Mouse (Mus musculus): ENCODE results near the gene Agbl4. TPM values are rescaled to one million over a fixed set of nuclear protein-coding genes. Genes with fewer than 3 reads are reported as not detected.

Gene Agbl4
- polyA plus RNA-seq, 1 experiment from 2014 or later, result 0.21 TPM

DNA sequence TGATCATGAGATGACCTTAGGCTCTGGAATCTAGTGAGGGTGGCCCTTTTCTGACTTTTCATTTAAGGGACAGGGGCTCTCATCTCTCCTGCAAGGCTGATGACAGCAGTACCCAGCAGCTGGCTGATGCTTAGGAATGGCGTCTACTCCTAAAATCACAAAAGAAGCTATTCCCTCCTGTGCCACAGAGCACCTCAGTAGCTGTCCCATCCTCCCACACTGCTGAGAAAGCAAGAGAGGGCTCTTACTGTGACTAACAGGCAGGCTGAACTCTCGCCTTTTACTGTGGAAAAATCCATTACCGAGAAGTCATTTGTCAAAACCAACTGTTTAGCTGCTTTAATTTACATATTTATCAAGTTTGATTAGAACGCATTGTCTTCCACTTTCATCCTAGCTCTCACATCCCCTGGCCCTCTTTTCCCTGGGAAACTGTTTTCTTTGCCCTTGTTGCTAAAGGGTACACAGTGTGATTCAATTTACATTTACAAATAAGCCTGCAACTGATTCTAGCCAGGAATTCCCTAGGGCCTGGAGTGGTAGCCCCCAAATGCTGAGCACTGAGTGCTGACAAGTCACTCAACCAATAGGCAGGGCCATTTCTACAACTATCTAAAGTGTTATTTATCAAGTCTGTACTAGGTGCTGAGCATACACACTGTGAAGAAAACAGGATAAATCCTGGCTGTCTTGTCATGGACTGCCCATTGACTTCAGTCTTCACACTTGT is 1119.8 kb downstream of the Agbl4 start:
- Histone ChIP-seq H3K27me3 (ENCODE audit: control insufficient read depth, insufficient read depth, low read length) (no peaks in the 10 kb centered on the region), H3K4me3 (replicated peaks; ENCODE audit: low read length) (no peak overlapping the region), H3K4me1 (ENCODE audit: control insufficient read depth, insufficient read depth, low read length) (no peaks in the 10 kb centered on the region; the same call in 1 of the 2 replicates), H3K27ac (ENCODE audit: low read length) (no peak overlapping the region), H3K9ac (ENCODE audit: low read length) (no peak overlapping the region), H3K9me3 (replicated peaks; ENCODE audit: control insufficient read depth, low read length) (no peaks in the 10 kb centered on the region), H3K36me3 (ENCODE audit: control insufficient read depth, insufficient read depth, low read length) (no peaks in the 10 kb centered on the region), H3K4me2 (ENCODE audit: low read depth, low read length) (no peak overlapping the region)
- no peak for ATAC-seq (ENCODE audit: insufficient read depth, low FRiP score)
- 44% methylated on average over 4 of the region's 4 CpGs for WGBS

- WGBS, result 92% methylated on average over 4 of the region's 4 CpGs
- Histone ChIP-seq H3K9me3 (replicated peaks; ENCODE audit: control insufficient read depth, low read length) (no peaks in the 10 kb centered on the region), H3K4me2 (ENCODE audit: low read depth, low read length) (no peak overlapping the region), H3K27me3 (ENCODE audit: control insufficient read depth, insufficient read depth, low read length) (no peaks in the 10 kb centered on the region), H3K4me1 (ENCODE audit: control insufficient read depth, insufficient read depth, low read length) (no peaks in the 10 kb centered on the region; the same call in 1 of the 2 replicates), H3K9ac (ENCODE audit: low read length) (no peak overlapping the region), H3K27ac (ENCODE audit: low read length) (no peak overlapping the region), H3K36me3 (ENCODE audit: control insufficient read depth, insufficient read depth, low read length) (no peaks in the 10 kb centered on the region), H3K4me3 (replicated peaks; ENCODE audit: low read length) (no peak overlapping the region)
- ATAC-seq (ENCODE audit: insufficient read depth, low FRiP score), result no peak
Observed at GRCm38 (mm10) chr4:111518191-111518590, 1120.7 kb downstream of the Agbl4 start.

- ATAC-seq (ENCODE audit: insufficient read depth, low FRiP score), result no peak
- Histone ChIP-seq H3K9ac (ENCODE audit: low read length) (no peak overlapping the region), H3K27ac (ENCODE audit: low read length) (no peak overlapping the region), H3K4me1 (ENCODE audit: control insufficient read depth, insufficient read depth, low read length) (no peaks in the 10 kb centered on the region; the same call in 1 of the 2 replicates), H3K36me3 (ENCODE audit: control insufficient read depth, insufficient read depth, low read length) (no peaks in the 10 kb centered on the region), H3K4me3 (replicated peaks; ENCODE audit: low read length) (no peak overlapping the region), H3K27me3 (ENCODE audit: control insufficient read depth, insufficient read depth, low read length) (no peaks in the 10 kb centered on the region), H3K9me3 (replicated peaks; ENCODE audit: control insufficient read depth, low read length) (no peaks in the 10 kb centered on the region), H3K4me2 (ENCODE audit: low read depth, low read length) (no peak overlapping the region)
- 56% methylated on average over 3 of the region's 3 CpGs for WGBS
Observed at GRCm38 (mm10) chr4:111519267-111519666, 1121.8 kb downstream of the Agbl4 start.

DNA sequence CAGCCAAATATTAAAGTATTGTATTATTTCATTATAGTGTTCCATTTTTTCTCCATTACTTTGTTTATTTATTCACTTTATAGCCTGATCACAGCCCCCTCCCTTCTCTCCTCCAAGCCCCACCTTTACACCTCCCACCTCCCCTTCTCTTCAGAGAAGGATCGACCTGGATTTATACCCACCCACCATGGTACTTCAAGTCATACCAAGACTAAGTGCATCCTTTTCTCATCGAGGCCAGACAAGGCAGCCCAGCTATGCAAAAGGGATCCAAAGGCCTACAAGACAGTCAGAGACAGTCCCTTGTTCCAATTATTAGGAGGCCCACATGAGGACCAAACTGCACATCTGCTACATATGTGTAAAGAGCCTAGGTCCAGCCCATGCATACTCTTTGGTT is 1122.5 kb downstream of the Agbl4 start:
- H3K4me3 ChIP-seq (replicated peaks; ENCODE audit: low read length), result no peak overlapping the region
- H3K9me3 ChIP-seq (replicated peaks; ENCODE audit: control insufficient read depth, low read length), result no peaks in the 10 kb centered on the region
- no peak overlapping the region for H3K9ac ChIP-seq (ENCODE audit: low read length)
- 89% methylated on average over 2 of the region's 2 CpGs for WGBS
- H3K27me3 ChIP-seq (ENCODE audit: control insufficient read depth, insufficient read depth, low read length), result no peaks in the 10 kb centered on the region
- H3K4me2 ChIP-seq (ENCODE audit: low read depth, low read length), result no peak overlapping the region
- H3K4me1 ChIP-seq (ENCODE audit: control insufficient read depth, insufficient read depth, low read length), result no peaks in the 10 kb centered on the region; the same call in 1 of the 2 replicates
- no peak for ATAC-seq (ENCODE audit: insufficient read depth, low FRiP score)
- H3K27ac ChIP-seq (ENCODE audit: low read length), result no peak overlapping the region
- no peaks in the 10 kb centered on the region for H3K36me3 ChIP-seq (ENCODE audit: control insufficient read depth, insufficient read depth, low read length)

DNA sequence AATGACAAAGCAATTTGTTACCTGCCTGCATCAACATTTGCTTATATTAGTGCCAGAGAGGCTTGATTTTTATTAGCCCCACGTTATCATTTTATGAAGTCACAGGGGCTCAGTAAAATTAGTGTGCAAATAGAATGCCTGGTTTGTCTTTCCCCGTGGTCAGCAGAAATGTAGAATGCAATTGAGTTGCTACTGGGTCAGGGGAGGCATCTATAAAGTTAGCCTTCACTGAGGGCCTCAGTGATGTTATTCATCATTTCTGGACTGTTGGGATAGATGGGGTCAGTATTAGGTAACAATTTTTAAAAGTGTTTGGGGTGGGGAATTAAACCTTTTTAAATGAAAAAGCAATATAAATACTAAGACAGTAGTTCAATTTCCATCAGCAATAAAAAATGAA is 1125.5 kb downstream of the Agbl4 start:
- Histone ChIP-seq H3K36me3 (ENCODE audit: control insufficient read depth, insufficient read depth, low read length) (no peaks in the 10 kb centered on the region), H3K27ac (ENCODE audit: low read length) (no peak overlapping the region), H3K9me3 (replicated peaks; ENCODE audit: control insufficient read depth, low read length) (no peaks in the 10 kb centered on the region), H3K27me3 (ENCODE audit: control insufficient read depth, insufficient read depth, low read length) (no peaks in the 10 kb centered on the region), H3K4me1 (ENCODE audit: control insufficient read depth, insufficient read depth, low read length) (no peaks in the 10 kb centered on the region), H3K4me3 (replicated peaks; ENCODE audit: low read length) (no peak overlapping the region), H3K9ac (ENCODE audit: low read length) (no peak overlapping the region), H3K4me2 (ENCODE audit: low read depth, low read length) (no peak overlapping the region)
- no peak for ATAC-seq (ENCODE audit: insufficient read depth, low FRiP score)
- WGBS, result 52% methylated on average over 2 of the region's 2 CpGs

DNA sequence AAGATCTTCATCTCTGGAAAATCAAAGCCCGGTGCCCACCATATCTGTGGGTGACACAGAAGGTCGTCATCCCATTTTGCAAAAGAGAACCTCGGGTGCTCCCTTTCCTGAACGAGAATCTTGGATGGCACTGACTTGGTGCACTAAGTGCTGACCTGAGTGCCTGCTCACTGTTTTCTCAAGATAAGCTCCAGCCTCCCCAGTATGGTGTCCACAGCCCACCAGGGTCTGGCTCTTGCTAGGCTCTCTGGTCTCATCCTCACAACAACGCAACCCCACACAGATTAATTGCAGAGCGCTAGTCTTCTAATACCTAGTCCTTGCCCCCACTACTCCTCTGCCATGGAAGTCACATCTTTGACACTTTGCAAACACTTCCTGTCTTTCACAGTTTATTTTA is 1131.5 kb downstream of the Agbl4 start:
- Histone ChIP-seq H3K4me2 (ENCODE audit: low read depth, low read length) (no peak overlapping the region), H3K9me3 (replicated peaks; ENCODE audit: control insufficient read depth, low read length) (no peaks in the 10 kb centered on the region), H3K27me3 (ENCODE audit: control insufficient read depth, insufficient read depth, low read length) (no peaks in the 10 kb centered on the region), H3K27ac (ENCODE audit: low read length) (no peak overlapping the region), H3K36me3 (ENCODE audit: control insufficient read depth, insufficient read depth, low read length) (no peaks in the 10 kb centered on the region), H3K4me3 (replicated peaks; ENCODE audit: low read length) (no peak overlapping the region), H3K4me1 (ENCODE audit: control insufficient read depth, insufficient read depth, low read length) (no peaks in the 10 kb centered on the region), H3K9ac (ENCODE audit: low read length) (no peak overlapping the region)
- WGBS, result 76% methylated on average over 6 of the region's 6 CpGs
- ATAC-seq (ENCODE audit: insufficient read depth, low FRiP score), result no peak

DNA sequence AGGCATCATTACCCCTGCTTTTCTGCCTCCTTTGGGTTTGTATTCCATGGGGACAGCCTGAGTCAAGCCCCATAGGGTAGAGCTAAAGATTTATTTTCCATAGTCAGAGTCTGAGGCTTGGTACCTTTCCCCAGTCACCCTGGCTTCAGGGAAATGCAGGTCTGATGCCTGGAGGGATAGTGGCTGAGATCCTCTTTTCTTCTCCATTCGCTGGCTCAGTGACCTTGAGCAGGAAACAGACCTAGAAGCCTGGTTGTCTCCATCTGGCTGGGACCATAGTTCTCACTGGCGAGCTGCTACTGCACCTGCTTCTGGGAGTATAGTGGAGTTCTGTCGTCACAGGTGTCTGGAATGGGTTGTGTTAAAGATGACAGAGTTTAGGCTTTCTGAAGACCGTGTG is 1132.5 kb downstream of the Agbl4 start:
- no peak for ATAC-seq (ENCODE audit: insufficient read depth, low FRiP score)
- Histone ChIP-seq H3K4me3 (replicated peaks; ENCODE audit: low read length) (no peak overlapping the region), H3K4me1 (ENCODE audit: control insufficient read depth, insufficient read depth, low read length) (no peaks in the 10 kb centered on the region), H3K36me3 (ENCODE audit: control insufficient read depth, insufficient read depth, low read length) (no peaks in the 10 kb centered on the region), H3K27me3 (ENCODE audit: control insufficient read depth, insufficient read depth, low read length) (no peaks in the 10 kb centered on the region), H3K9me3 (replicated peaks; ENCODE audit: control insufficient read depth, low read length) (no peaks in the 10 kb centered on the region), H3K9ac (ENCODE audit: low read length) (no peak overlapping the region), H3K27ac (ENCODE audit: low read length) (no peak overlapping the region), H3K4me2 (ENCODE audit: low read depth, low read length) (no peak overlapping the region)
- 82% methylated on average over 4 of the region's 4 CpGs for WGBS

DNA sequence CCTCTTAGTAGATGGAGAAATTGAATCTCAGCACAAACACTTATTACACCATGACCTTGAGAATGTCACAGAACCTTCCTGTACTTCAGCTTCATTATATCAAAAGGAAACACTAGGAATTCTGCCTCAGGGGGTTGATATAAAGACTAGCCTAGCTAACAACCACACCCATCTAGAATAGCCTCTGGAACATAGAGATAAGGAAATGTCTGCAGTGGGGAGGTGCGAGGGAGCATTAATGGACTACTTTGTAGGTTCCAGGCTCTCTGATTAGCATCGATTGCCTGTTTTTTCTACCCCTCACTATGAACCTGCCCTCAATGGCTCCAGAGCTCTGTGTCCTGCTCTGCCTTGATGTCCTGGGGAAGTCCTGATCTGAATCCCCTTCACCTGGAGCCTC is 1133.1 kb downstream of the Agbl4 start:
- WGBS, result 64% methylated on average over 2 of the region's 2 CpGs
- Histone ChIP-seq H3K36me3 (ENCODE audit: control insufficient read depth, insufficient read depth, low read length) (no peaks in the 10 kb centered on the region), H3K4me2 (ENCODE audit: low read depth, low read length) (no peak overlapping the region), H3K4me1 (ENCODE audit: control insufficient read depth, insufficient read depth, low read length) (no peaks in the 10 kb centered on the region), H3K27me3 (ENCODE audit: control insufficient read depth, insufficient read depth, low read length) (no peaks in the 10 kb centered on the region), H3K9me3 (replicated peaks; ENCODE audit: control insufficient read depth, low read length) (no peaks in the 10 kb centered on the region), H3K27ac (ENCODE audit: low read length) (no peak overlapping the region), H3K9ac (ENCODE audit: low read length) (no peak overlapping the region), H3K4me3 (replicated peaks; ENCODE audit: low read length) (no peak overlapping the region)
- no peak for ATAC-seq (ENCODE audit: insufficient read depth, low FRiP score)

GRCm38 (mm10) chr4:111544684-111545083 is 1147.2 kb downstream of the Agbl4 start:
- no peaks in the 10 kb centered on the region for H3K4me1 ChIP-seq (ENCODE audit: control insufficient read depth, insufficient read depth, low read length)
- H3K36me3 ChIP-seq (ENCODE audit: control insufficient read depth, insufficient read depth, low read length), result no peaks in the 10 kb centered on the region
- no peak overlapping the region for H3K4me2 ChIP-seq (ENCODE audit: low read depth, low read length)
- no peaks in the 10 kb centered on the region for H3K9me3 ChIP-seq (replicated peaks; ENCODE audit: control insufficient read depth, low read length)
- no peak overlapping the region for H3K9ac ChIP-seq (ENCODE audit: low read length)
- ATAC-seq (ENCODE audit: insufficient read depth, low FRiP score), result no peak
- 76% methylated on average over 2 of the region's 2 CpGs for WGBS
- no peaks in the 10 kb centered on the region for H3K27me3 ChIP-seq (ENCODE audit: control insufficient read depth, insufficient read depth, low read length)
- no peak overlapping the region for H3K4me3 ChIP-seq (replicated peaks; ENCODE audit: low read length)
- no peak overlapping the region for H3K27ac ChIP-seq (ENCODE audit: low read length)

Measured in stomach, embryonic 16.5 days (tissue).